Mouse (Mus musculus): ENCODE measurements around the gene Mapk14.

GRCm38 (mm10) chr17:28756447-28756846 is 65.3 kb downstream of the Mapk14 start:
- TF ChIP-seq GATA1 (IDR thresholded peaks at IDR 0.05; ENCODE audit: low read depth, low read length) (no peak), POLR2AphosphoS2 (IDR thresholded peaks at IDR 0.05; ENCODE audit: low read length) (no peak), KAT2A (conservative IDR thresholded peaks at IDR 0.05; ENCODE audit: low read depth, low read length) (no peak), CTCF (IDR thresholded peaks at IDR 0.05 in 2 of 3, conservative IDR thresholded peaks at IDR 0.05 in 1 of 3; ENCODE audit: control insufficient read depth in 1 of 3, insufficient read depth in 1 of 3, low read depth in 2 of 3, low read length in 3 of 3, poor library complexity in 1 of 3, severe bottlenecking in 1 of 3) (no peak), USF1 (IDR thresholded peaks at IDR 0.05; ENCODE audit: low read depth, low read length) (no peak), ZMIZ1 (IDR thresholded peaks at IDR 0.05; ENCODE audit: low read depth, low read length) (no peak), POLR2A (IDR thresholded peaks at IDR 0.05; ENCODE audit: control insufficient read depth in 1 of 2, insufficient read depth in 1 of 2, low read depth in 1 of 2, low read length in 2 of 2, poor library complexity in 1 of 2) (no peak), TCF12 (IDR thresholded peaks at IDR 0.05; ENCODE audit: low read depth, low read length) (no peak), CHD1 (IDR thresholded peaks at IDR 0.05; ENCODE audit: low read depth, low read length) (no peak), CHD2 (IDR thresholded peaks at IDR 0.05; ENCODE audit: low read length) (no peak), EP300 (IDR thresholded peaks at IDR 0.05; ENCODE audit: low read depth in 1 of 2, low read length in 2 of 2) (no peak)
